Mouse (Mus musculus) bone marrow macrophage, adult 2 months (primary cell): ENCODE measurements around the gene Tmem91. TPM values are rescaled to one million over a fixed set of nuclear protein-coding genes. Genes with fewer than 3 reads are reported as not detected.
"Not testable (repeated sequence)": the region's sequence is repeated elsewhere in the genome, so short reads cannot be mapped to it uniquely, and the experiment has no call there.

Experiments used
- H3K27ac ChIP-seq: 2 replicates; pipeline ENCODE4 v1.5.1; 2012; ENCODE audit warnings: low read depth, low read length; ENCODE audit not compliant: insufficient read depth
- H3K4me1 ChIP-seq: 2 replicates; pipeline ENCODE4 v1.6.1; 2012; ENCODE audit warnings: low read length; ENCODE audit not compliant: control insufficient read depth, insufficient read depth
- H3K4me3 ChIP-seq: 2 replicates; pipeline ENCODE4 v1.5.1; 2012; ENCODE audit warnings: mild to moderate bottlenecking, low read length, moderate library complexity; ENCODE audit not compliant: insufficient read depth
- CTCF ChIP-seq: IDR thresholded peaks from 2 replicates; pipeline ENCODE4 v1.5.1; 2012; ENCODE audit warnings: low read depth, mild to moderate bottlenecking, low read length, moderate library complexity
- POLR2A ChIP-seq: IDR thresholded peaks from 2 replicates; pipeline ENCODE4 v1.6.1; 2012; ENCODE audit warnings: mild to moderate bottlenecking, low read depth, low read length, borderline replicate concordance
- polyA plus RNA-seq: library from polyadenylated mRNA; stranded (reverse); fragments of >200 nt; gene quantifications from 2 replicates; pipeline ENCODE4 v1.2.4, GENCODE M21; 2012; ENCODE audit not compliant: missing spikeins, insufficient read depth, insufficient read length

Tmem91 gene
- polyA plus RNA-seq = 0.87 TPM in 1 of 2 replicates, not detected in the other

GRCm38 (mm10) chr7:25674719-25675300, at the start of gene Tmem91:
Tmem91 (minus strand) TSS chr7:25675166.
- H3K4me3 ChIP-seq = peak within 1 kb of the TSS; percentile 3; the same call in 1 of the 2 replicates
- no peak within 1 kb of the TSS for H3K27ac ChIP-seq
- peaks cover 6% of the 10 kb centered on the region for H3K4me1 ChIP-seq
- TF ChIP-seq POLR2A (no peak), CTCF (no peak)

- Histone ChIP-seq H3K27ac (peak overlapping the region; percentile 25), H3K4me1 (peaks cover 27% of the 10 kb centered on the region)
- not testable (repeated sequence) for H3K4me3 ChIP-seq
These were observed 46.8 kb upstream of the Tmem91 start for GRCm38 (mm10) chr7:25721776-25722175.

GRCm38 (mm10) chr7:25720760-25721159, 45.8 kb upstream of the Tmem91 start:
- Histone ChIP-seq H3K4me3 (no peak overlapping the region), H3K4me1 (peaks cover 20% of the 10 kb centered on the region), H3K27ac (no peak overlapping the region)
- TF ChIP-seq CTCF (no peak), POLR2A (no peak)

GRCm38 (mm10) chr7:25719761-25720610, 45.0 kb upstream of the Tmem91 start:
- TF ChIP-seq CTCF = peak; percentile 77
- TF ChIP-seq POLR2A = no peak
- Histone ChIP-seq H3K4me3 (no peak overlapping the region), H3K4me1 (peaks cover 20% of the 10 kb centered on the region), H3K27ac (peak overlapping the region; percentile 67)

GRCm38 (mm10) chr7:25718788-25719417, 43.9 kb upstream of the Tmem91 start, which contains the start of gene Ccdc97:
Ccdc97 (minus strand) TSS chr7:25719088.
- H3K4me1 ChIP-seq = peaks cover 20% of the 10 kb centered on the region
- TF ChIP-seq CTCF (no peak), POLR2A (no peak)
- peak within 1 kb of the TSS; percentile 76 for H3K27ac ChIP-seq
- peak within 1 kb of the TSS; percentile 82 for H3K4me3 ChIP-seq

- no peak for TF ChIP-seq POLR2A
- TF ChIP-seq CTCF = no peak
- H3K4me3 ChIP-seq = peak overlapping the region; percentile 21; the same call in 1 of the 2 replicates
- H3K27ac ChIP-seq = no peak overlapping the region
- H3K4me1 ChIP-seq = peaks cover 22% of the 10 kb centered on the region
These were observed 42.5 kb upstream of the Tmem91 start for GRCm38 (mm10) chr7:25717478-25717877.

GRCm38 (mm10) chr7:25715731-25716271, 40.8 kb upstream of the Tmem91 start:
- Histone ChIP-seq H3K4me1 (peaks cover 31% of the 10 kb centered on the region), H3K4me3 (no peak overlapping the region), H3K27ac (no peak overlapping the region)
- TF ChIP-seq POLR2A = no peak
- no peak for TF ChIP-seq CTCF

GRCm38 (mm10) chr7:25714581-25714980, 39.6 kb upstream of the Tmem91 start:
- no peak for TF ChIP-seq CTCF
- TF ChIP-seq POLR2A = no peak
- H3K27ac ChIP-seq = no peak overlapping the region
- H3K4me1 ChIP-seq = peaks cover 36% of the 10 kb centered on the region
- H3K4me3 ChIP-seq = no peak overlapping the region

GRCm38 (mm10) chr7:25712801-25713200, 37.8 kb upstream of the Tmem91 start:
- H3K27ac ChIP-seq = peak overlapping the region; percentile 38; the same call in 1 of the 2 replicates
- no peak for TF ChIP-seq POLR2A
- TF ChIP-seq CTCF = no peak
- peaks cover 36% of the 10 kb centered on the region for H3K4me1 ChIP-seq
- H3K4me3 ChIP-seq = no peak overlapping the region
